Mouse (Mus musculus): ENCODE results near the gene Hecw2. TPM values are rescaled to one million over a fixed set of nuclear protein-coding genes. Genes with fewer than 3 reads are reported as not detected.

Gene Hecw2
- polyA plus RNA-seq, 1 experiment from 2014 or later = 8.4 TPM

DNA sequence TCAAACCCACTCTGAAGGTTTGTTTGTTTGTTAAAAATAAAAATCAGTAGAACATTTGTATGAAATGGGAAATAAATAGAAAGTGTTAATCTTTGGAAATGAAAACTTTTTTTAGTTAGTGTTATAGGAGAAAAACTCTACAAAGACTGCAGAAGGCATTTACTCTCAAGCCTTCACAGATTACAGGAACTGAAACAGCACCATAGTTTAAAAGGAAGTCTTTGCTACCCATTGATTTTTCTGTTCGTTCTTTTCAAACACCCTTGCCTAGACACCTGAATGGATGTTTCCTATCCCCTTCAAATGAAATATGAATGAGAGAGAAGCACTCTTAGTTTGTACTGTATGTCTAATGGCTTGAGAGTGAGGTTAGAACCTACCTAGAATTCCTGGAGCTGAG, 126.7 kb downstream of the Hecw2 start:
- Histone ChIP-seq H3K4me3 (ENCODE audit: low read depth, low read length) (no peak overlapping the region), H3K9me3 (replicated peaks; ENCODE audit: control insufficient read depth, low read length, poor library complexity, severe bottlenecking) (no peaks in the 10 kb centered on the region), H3K4me1 (ENCODE audit: control insufficient read depth, insufficient read depth, low read length) (no peaks in the 10 kb centered on the region; the same call in 1 of the 2 replicates), H3K27ac (ENCODE audit: low read length) (no peak overlapping the region), H3K9ac (ENCODE audit: low read depth, low read length) (no peak overlapping the region), H3K27me3 (ENCODE audit: control insufficient read depth, insufficient read depth, low read depth, low read length) (no peaks in the 10 kb centered on the region), H3K36me3 (ENCODE audit: control insufficient read depth, insufficient read depth, low read length) (no peaks in the 10 kb centered on the region), H3K4me2 (ENCODE audit: low read length) (no peak overlapping the region)
- WGBS = 70% methylated on average over 1 of the region's 1 CpGs
- no peak for ATAC-seq

DNA sequence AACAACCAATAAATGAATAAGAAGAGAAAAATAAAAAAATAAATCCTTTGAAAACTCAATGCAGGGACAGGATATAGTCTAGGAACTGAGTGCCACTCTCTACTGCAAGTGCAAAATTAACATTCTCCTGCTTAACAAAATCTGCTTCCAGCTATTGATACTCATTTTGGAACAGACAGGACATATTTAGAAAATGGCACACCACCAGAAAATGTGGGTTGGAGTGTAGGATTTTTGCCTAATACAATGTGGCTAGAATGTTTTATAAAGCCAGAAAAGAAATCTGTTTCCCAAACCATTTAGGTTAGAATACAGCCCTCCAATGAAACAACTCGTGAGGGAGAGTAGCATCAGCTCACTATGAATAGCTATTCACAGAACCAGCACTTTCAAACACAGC, 129.5 kb downstream of the Hecw2 start:
- Histone ChIP-seq H3K4me1 (ENCODE audit: control insufficient read depth, insufficient read depth, low read length) (no peaks in the 10 kb centered on the region; the same call in 1 of the 2 replicates), H3K4me2 (ENCODE audit: low read length) (no peak overlapping the region), H3K4me3 (ENCODE audit: low read depth, low read length) (no peak overlapping the region), H3K9ac (ENCODE audit: low read depth, low read length) (no peak overlapping the region), H3K27ac (ENCODE audit: low read length) (no peak overlapping the region), H3K27me3 (ENCODE audit: control insufficient read depth, insufficient read depth, low read depth, low read length) (no peaks in the 10 kb centered on the region), H3K36me3 (ENCODE audit: control insufficient read depth, insufficient read depth, low read length) (no peaks in the 10 kb centered on the region), H3K9me3 (replicated peaks; ENCODE audit: control insufficient read depth, low read length, poor library complexity, severe bottlenecking) (no peaks in the 10 kb centered on the region)
- no peak for ATAC-seq
- whole genome bisulfite sequencing = 60% methylated on average over 1 of the region's 1 CpGs

DNA sequence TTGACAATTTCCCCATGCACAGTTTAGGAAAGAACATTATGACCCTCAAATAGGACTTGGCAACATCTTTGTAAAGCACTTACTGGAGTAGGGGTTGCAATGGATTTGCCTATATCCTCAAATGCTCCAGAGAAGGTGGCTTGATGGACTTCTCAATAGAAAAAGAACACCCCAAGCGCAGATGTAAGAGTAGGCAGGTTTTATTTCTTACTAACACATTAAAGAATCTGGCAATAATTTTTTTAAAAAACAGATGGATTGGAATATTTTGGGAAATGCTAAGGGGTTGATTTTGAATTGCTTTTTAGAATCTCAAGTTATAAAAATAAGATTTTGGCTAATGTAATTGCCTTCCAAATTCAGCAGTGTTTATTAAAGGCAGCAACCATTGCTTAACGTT, 133.9 kb downstream of the Hecw2 start:
- no peaks in the 10 kb centered on the region for H3K9me3 ChIP-seq (replicated peaks; ENCODE audit: control insufficient read depth, low read length, poor library complexity, severe bottlenecking)
- H3K27ac ChIP-seq (ENCODE audit: low read length) = no peak overlapping the region
- ATAC-seq = no peak
- no peaks in the 10 kb centered on the region for H3K36me3 ChIP-seq (ENCODE audit: control insufficient read depth, insufficient read depth, low read length)
- H3K9ac ChIP-seq (ENCODE audit: low read depth, low read length) = no peak overlapping the region
- H3K4me2 ChIP-seq (ENCODE audit: low read length) = no peak overlapping the region
- H3K4me1 ChIP-seq (ENCODE audit: control insufficient read depth, insufficient read depth, low read length) = no peaks in the 10 kb centered on the region; the same call in 1 of the 2 replicates
- no peaks in the 10 kb centered on the region for H3K27me3 ChIP-seq (ENCODE audit: control insufficient read depth, insufficient read depth, low read depth, low read length)
- 97% methylated on average over 2 of the region's 2 CpGs for WGBS
- no peak overlapping the region for H3K4me3 ChIP-seq (ENCODE audit: low read depth, low read length)

GRCm38 (mm10) chr1:54059731-54060130, 135.2 kb downstream of the Hecw2 start:
- Histone ChIP-seq H3K4me2 (ENCODE audit: low read length) (no peak overlapping the region), H3K4me3 (ENCODE audit: low read depth, low read length) (no peak overlapping the region), H3K36me3 (ENCODE audit: control insufficient read depth, insufficient read depth, low read length) (no peaks in the 10 kb centered on the region), H3K27me3 (ENCODE audit: control insufficient read depth, insufficient read depth, low read depth, low read length) (no peaks in the 10 kb centered on the region), H3K27ac (ENCODE audit: low read length) (no peak overlapping the region), H3K9ac (ENCODE audit: low read depth, low read length) (no peak overlapping the region), H3K4me1 (ENCODE audit: control insufficient read depth, insufficient read depth, low read length) (no peaks in the 10 kb centered on the region), H3K9me3 (replicated peaks; ENCODE audit: control insufficient read depth, low read length, poor library complexity, severe bottlenecking) (no peaks in the 10 kb centered on the region)
- 78% methylated on average over 1 of the region's 1 CpGs for WGBS
- ATAC-seq = no peak

DNA sequence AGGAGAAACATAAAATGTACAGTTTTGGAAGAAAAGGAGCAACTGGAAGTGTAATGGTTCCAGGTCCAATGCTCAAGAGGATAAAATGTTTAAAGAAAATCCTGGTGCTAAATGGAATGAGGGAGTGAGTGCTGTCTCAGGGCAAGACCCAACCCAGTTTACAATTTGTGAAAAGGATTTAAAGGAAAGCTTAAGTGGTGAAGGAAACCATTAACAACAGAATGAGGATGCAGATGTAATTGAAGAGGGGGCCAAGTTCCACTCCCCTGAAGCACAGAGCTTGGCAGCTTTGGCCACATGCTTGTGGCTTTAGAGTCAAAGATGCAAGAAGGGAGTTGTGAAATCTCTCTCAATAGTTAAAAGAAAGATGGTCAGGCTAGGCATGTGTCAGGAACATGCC, 142.2 kb downstream of the Hecw2 start:
- no peak overlapping the region for H3K9ac ChIP-seq (ENCODE audit: low read depth, low read length)
- H3K4me2 ChIP-seq (ENCODE audit: low read length) = no peak overlapping the region
- no peaks in the 10 kb centered on the region for H3K9me3 ChIP-seq (replicated peaks; ENCODE audit: control insufficient read depth, low read length, poor library complexity, severe bottlenecking)
- no peak for ATAC-seq
- no peak overlapping the region for H3K4me3 ChIP-seq (ENCODE audit: low read depth, low read length)
- no peaks in the 10 kb centered on the region for H3K4me1 ChIP-seq (ENCODE audit: control insufficient read depth, insufficient read depth, low read length)
- no peaks in the 10 kb centered on the region for H3K27me3 ChIP-seq (ENCODE audit: control insufficient read depth, insufficient read depth, low read depth, low read length)
- no peaks in the 10 kb centered on the region for H3K36me3 ChIP-seq (ENCODE audit: control insufficient read depth, insufficient read depth, low read length)
- no peak overlapping the region for H3K27ac ChIP-seq (ENCODE audit: low read length)

DNA sequence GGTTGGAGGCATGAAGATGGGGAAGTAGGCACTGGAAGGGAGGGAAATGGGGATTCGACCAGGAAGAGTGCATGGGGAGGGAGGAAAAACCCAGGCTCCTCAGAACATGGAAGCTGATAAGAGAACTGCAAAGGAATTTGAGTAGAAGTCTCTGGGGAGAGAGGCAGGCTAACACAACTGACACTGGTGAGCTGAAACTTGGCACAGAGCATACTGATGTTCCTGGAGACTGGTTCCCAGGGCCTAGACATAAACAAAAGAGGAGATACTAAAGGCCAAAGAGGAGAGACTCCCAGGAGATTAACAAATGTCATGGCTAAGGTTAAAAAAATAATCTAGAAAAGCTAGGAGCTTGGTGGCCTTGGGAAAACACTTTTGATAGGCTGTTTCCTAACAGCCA, 148.0 kb downstream of the Hecw2 start:
- H3K36me3 ChIP-seq (ENCODE audit: control insufficient read depth, insufficient read depth, low read length) = no peaks in the 10 kb centered on the region
- H3K27ac ChIP-seq (ENCODE audit: low read length) = no peak overlapping the region
- no peak overlapping the region for H3K4me2 ChIP-seq (ENCODE audit: low read length)
- no peaks in the 10 kb centered on the region for H3K9me3 ChIP-seq (replicated peaks; ENCODE audit: control insufficient read depth, low read length, poor library complexity, severe bottlenecking)
- H3K4me1 ChIP-seq (ENCODE audit: control insufficient read depth, insufficient read depth, low read length) = no peaks in the 10 kb centered on the region
- no peaks in the 10 kb centered on the region for H3K27me3 ChIP-seq (ENCODE audit: control insufficient read depth, insufficient read depth, low read depth, low read length)
- 86% methylated on average over 1 of the region's 1 CpGs for WGBS
- no peak overlapping the region for H3K4me3 ChIP-seq (ENCODE audit: low read depth, low read length)
- no peak for ATAC-seq
- no peak overlapping the region for H3K9ac ChIP-seq (ENCODE audit: low read depth, low read length)

DNA sequence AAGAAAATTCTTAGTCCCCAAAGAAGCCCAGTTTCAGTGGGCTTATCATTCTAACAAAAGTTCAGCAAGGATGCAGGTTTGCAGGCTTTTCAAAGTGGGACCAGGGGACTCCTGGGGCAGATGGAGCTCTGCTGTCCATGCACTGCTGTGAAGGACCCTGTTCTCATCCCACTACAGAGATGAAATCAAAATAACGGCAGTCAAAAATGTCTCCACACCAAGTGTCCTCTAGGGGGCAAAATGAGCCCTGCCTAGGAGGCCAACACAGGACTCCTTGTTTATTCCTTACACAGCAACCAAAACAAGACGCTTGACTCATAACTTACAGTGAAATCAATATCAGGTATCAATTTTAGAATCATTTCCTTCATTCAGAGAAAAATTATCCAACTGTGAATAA, 155.9 kb downstream of the Hecw2 start:
- no peak overlapping the region for H3K27ac ChIP-seq (ENCODE audit: low read length)
- H3K36me3 ChIP-seq (ENCODE audit: control insufficient read depth, insufficient read depth, low read length) = no peaks in the 10 kb centered on the region
- H3K4me3 ChIP-seq (ENCODE audit: low read depth, low read length) = no peak overlapping the region
- 49% methylated on average over 2 of the region's 2 CpGs for WGBS
- H3K4me2 ChIP-seq (ENCODE audit: low read length) = no peak overlapping the region
- no peaks in the 10 kb centered on the region for H3K27me3 ChIP-seq (ENCODE audit: control insufficient read depth, insufficient read depth, low read depth, low read length)
- no peaks in the 10 kb centered on the region for H3K4me1 ChIP-seq (ENCODE audit: control insufficient read depth, insufficient read depth, low read length)
- H3K9me3 ChIP-seq (replicated peaks; ENCODE audit: control insufficient read depth, low read length, poor library complexity, severe bottlenecking) = no peaks in the 10 kb centered on the region
- H3K9ac ChIP-seq (ENCODE audit: low read depth, low read length) = no peak overlapping the region
- no peak; the same call in 1 of the 2 replicates for ATAC-seq

- no peaks in the 10 kb centered on the region for H3K36me3 ChIP-seq (ENCODE audit: control insufficient read depth, insufficient read depth, low read length)
Observed at GRCm38 (mm10) chr1:54017686-54018085, 177.3 kb downstream of the Hecw2 start.

GRCm38 (mm10) chr1:54015739-54016138, 179.2 kb downstream of the Hecw2 start:
- Histone ChIP-seq H3K36me3 (ENCODE audit: control insufficient read depth, insufficient read depth, low read length) (no peaks in the 10 kb centered on the region), H3K27ac (ENCODE audit: low read length) (no peak overlapping the region), H3K9ac (ENCODE audit: low read depth, low read length) (no peak overlapping the region), H3K4me1 (ENCODE audit: control insufficient read depth, insufficient read depth, low read length) (no peaks in the 10 kb centered on the region), H3K4me3 (ENCODE audit: low read depth, low read length) (no peak overlapping the region), H3K27me3 (ENCODE audit: control insufficient read depth, insufficient read depth, low read depth, low read length) (no peaks in the 10 kb centered on the region), H3K9me3 (replicated peaks; ENCODE audit: control insufficient read depth, low read length, poor library complexity, severe bottlenecking) (no peaks in the 10 kb centered on the region), H3K4me2 (ENCODE audit: low read length) (no peak overlapping the region)
- 73% methylated on average over 4 of the region's 4 CpGs for WGBS
- ATAC-seq = no peak

More at GRCm38 (mm10) chr1:54017686-54018085, 177.3 kb downstream of the Hecw2 start:
- no peak overlapping the region for H3K27ac ChIP-seq (ENCODE audit: low read length)
- no peak overlapping the region for H3K4me2 ChIP-seq (ENCODE audit: low read length)
- no peaks in the 10 kb centered on the region for H3K4me1 ChIP-seq (ENCODE audit: control insufficient read depth, insufficient read depth, low read length)
- WGBS = 85% methylated on average over 2 of the region's 2 CpGs
- ATAC-seq = no peak
- H3K4me3 ChIP-seq (ENCODE audit: low read depth, low read length) = no peak overlapping the region
- no peak overlapping the region for H3K9ac ChIP-seq (ENCODE audit: low read depth, low read length)
- no peaks in the 10 kb centered on the region for H3K9me3 ChIP-seq (replicated peaks; ENCODE audit: control insufficient read depth, low read length, poor library complexity, severe bottlenecking)
- no peaks in the 10 kb centered on the region for H3K27me3 ChIP-seq (ENCODE audit: control insufficient read depth, insufficient read depth, low read depth, low read length)

GRCm38 (mm10) chr1:54012414-54012813, 182.6 kb downstream of the Hecw2 start:
- Histone ChIP-seq H3K27ac (ENCODE audit: low read length) (no peak overlapping the region), H3K4me3 (ENCODE audit: low read depth, low read length) (no peak overlapping the region), H3K4me2 (ENCODE audit: low read length) (no peak overlapping the region), H3K27me3 (ENCODE audit: control insufficient read depth, insufficient read depth, low read depth, low read length) (no peaks in the 10 kb centered on the region), H3K4me1 (ENCODE audit: control insufficient read depth, insufficient read depth, low read length) (no peaks in the 10 kb centered on the region), H3K36me3 (ENCODE audit: control insufficient read depth, insufficient read depth, low read length) (no peaks in the 10 kb centered on the region), H3K9ac (ENCODE audit: low read depth, low read length) (no peak overlapping the region), H3K9me3 (replicated peaks; ENCODE audit: control insufficient read depth, low read length, poor library complexity, severe bottlenecking) (no peaks in the 10 kb centered on the region)
- WGBS = 50% methylated on average over 3 of the region's 3 CpGs
- ATAC-seq = no peak

All from midbrain, embryonic 16.5 days (tissue).